Mouse (Mus musculus): ENCODE data around the gene Zmynd15. TPM values are rescaled to one million over a fixed set of nuclear protein-coding genes. Genes with fewer than 3 reads are reported as not detected.
A peak's percentile ranks its signal among the peaks of the same experiment; 100 is the strongest.

The Zmynd15 gene
- polyA plus RNA-seq, 2 experiments: 0.10 to 0.31 TPM

DNA sequence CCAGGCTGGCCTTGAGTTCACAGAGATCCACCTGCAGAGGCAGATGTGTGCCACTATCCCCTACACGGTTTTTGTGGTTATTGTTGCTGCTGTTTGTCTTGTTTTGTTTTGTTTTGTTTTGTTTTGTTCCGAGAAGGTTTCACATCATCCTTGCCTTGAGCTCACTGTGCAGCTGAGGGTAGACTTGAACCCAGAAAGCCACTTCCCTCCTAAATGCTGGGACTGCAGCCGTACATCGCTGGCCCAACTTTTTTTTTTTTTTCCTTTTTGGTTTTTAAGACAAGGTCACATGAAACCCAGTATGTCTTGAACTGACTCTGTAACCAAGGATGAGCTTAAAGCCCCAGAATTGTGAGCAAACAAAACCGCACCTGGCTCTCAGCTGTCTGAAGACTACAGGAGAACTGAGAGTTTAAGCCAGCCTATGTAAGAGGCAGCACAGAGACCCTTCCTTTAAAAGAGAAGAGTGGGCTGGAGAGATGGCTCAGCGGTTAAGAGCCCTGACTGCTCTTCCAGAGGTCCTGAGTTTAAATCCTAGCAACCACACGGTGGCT, 47.8 kb downstream of the Zmynd15 start:
- H3K4me2 ChIP-seq (ENCODE audit: low read depth): no peak overlapping the region
- no peaks in the 10 kb centered on the region for H3K36me3 ChIP-seq (replicated peaks; ENCODE audit: control insufficient read depth, insufficient read depth, low read depth)
- no peak overlapping the region for H3K9ac ChIP-seq (replicated peaks)
- 53% methylated on average over 7 of the region's 7 CpGs for WGBS (ENCODE audit: insufficient replicate concordance)
- ATAC-seq (ENCODE audit: insufficient read depth) (no peak), DNase-seq (ENCODE audit: low read depth in 3 of 3, low spot score in 3 of 3) (no peak)
- no peak overlapping the region for H3K27ac ChIP-seq
- TF ChIP-seq EP300 (IDR thresholded peaks at IDR 0.05; ENCODE audit: low read depth): no peak
- no peak for TF ChIP-seq CTCF (IDR thresholded peaks at IDR 0.05; ENCODE audit: low read depth)
- no peak overlapping the region for H3K4me3 ChIP-seq (ENCODE audit: insufficient read depth in 1 of 2, low read depth in 2 of 2, low read length in 2 of 2)
- peaks cover 4 to 10% of the 10 kb centered on the region in 2 experiments for H3K4me1 ChIP-seq (replicated peaks; ENCODE audit: control insufficient read depth in 2 of 2, insufficient read depth in 2 of 2, low read length in 1 of 2)
- peaks cover 3% of the 10 kb centered on the region; the same call in 1 of the 2 replicates for H3K27me3 ChIP-seq (ENCODE audit: control insufficient read depth, insufficient read depth, low read length)
- no peaks in the 10 kb centered on the region for H3K9me3 ChIP-seq (ENCODE audit: control insufficient read depth, low read length)

GRCm38 (mm10) chr11:70509753-70510564, 50.7 kb downstream of the Zmynd15 start:
- WGBS (ENCODE audit: insufficient replicate concordance): 10% methylated on average over 19 of the region's 19 CpGs
- Histone ChIP-seq H3K9me3 (ENCODE audit: control insufficient read depth, low read length) (no peaks in the 10 kb centered on the region), H3K27me3 (ENCODE audit: control insufficient read depth, insufficient read depth, low read length) (peaks cover 3% of the 10 kb centered on the region; the same call in 1 of the 2 replicates), H3K9ac (replicated peaks) (no peak overlapping the region), H3K4me1 (replicated peaks; ENCODE audit: control insufficient read depth in 2 of 2, insufficient read depth in 2 of 2, low read length in 1 of 2) (peaks cover 4 to 7% of the 10 kb centered on the region in 2 experiments), H3K4me3 (ENCODE audit: insufficient read depth in 1 of 2, low read depth in 2 of 2, low read length in 2 of 2) (no peak overlapping the region), H3K36me3 (replicated peaks; ENCODE audit: control insufficient read depth, insufficient read depth, low read depth) (no peaks in the 10 kb centered on the region), H3K4me2 (ENCODE audit: low read depth) (no peak overlapping the region), H3K27ac (no peak overlapping the region)
- DNase-seq (ENCODE audit: low read depth in 3 of 3, low spot score in 3 of 3) (no peak), ATAC-seq (ENCODE audit: insufficient read depth) (no peak)
- peak; percentile 69 for TF ChIP-seq CTCF (IDR thresholded peaks at IDR 0.05; ENCODE audit: low read depth)
- no peak for TF ChIP-seq EP300 (IDR thresholded peaks at IDR 0.05; ENCODE audit: low read depth)

DNA sequence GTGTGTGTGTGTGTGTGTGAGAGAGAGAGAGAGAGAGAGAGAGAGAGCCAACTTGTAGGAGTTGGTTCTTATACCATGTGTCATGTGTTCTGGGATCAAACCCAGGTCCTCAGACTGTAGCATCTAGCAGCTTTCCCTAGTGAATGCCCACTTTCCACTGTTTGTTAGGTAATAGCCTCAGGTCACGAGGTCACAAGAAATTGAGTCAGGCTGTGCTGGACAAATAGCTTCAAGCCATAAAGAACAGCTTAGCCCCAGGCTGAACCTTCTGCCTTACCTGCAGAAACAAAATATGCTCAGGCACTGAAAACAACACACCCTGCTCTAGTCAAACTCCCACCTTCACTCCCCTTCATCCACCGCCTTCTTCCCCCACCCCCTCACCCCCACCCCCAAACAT, 52.0 kb downstream of the Zmynd15 start:
- Histone ChIP-seq H3K4me2 (ENCODE audit: low read depth) (no peak overlapping the region), H3K27me3 (ENCODE audit: control insufficient read depth, insufficient read depth, low read length) (peaks cover 3% of the 10 kb centered on the region; the same call in 1 of the 2 replicates), H3K36me3 (replicated peaks; ENCODE audit: control insufficient read depth, insufficient read depth, low read depth) (no peaks in the 10 kb centered on the region), H3K9ac (replicated peaks) (no peak overlapping the region), H3K27ac (no peak overlapping the region), H3K4me1 (replicated peaks; ENCODE audit: control insufficient read depth in 2 of 2, insufficient read depth in 2 of 2, low read length in 1 of 2) (peaks cover 0 to 3% of the 10 kb centered on the region in 2 experiments; a peak in 2 of 4 replicates), H3K4me3 (ENCODE audit: insufficient read depth in 1 of 2, low read depth in 2 of 2, low read length in 2 of 2) (no peak overlapping the region), H3K9me3 (ENCODE audit: control insufficient read depth, low read length) (no peaks in the 10 kb centered on the region)
- no peak for TF ChIP-seq CTCF (IDR thresholded peaks at IDR 0.05; ENCODE audit: low read depth)
- no peak for TF ChIP-seq EP300 (IDR thresholded peaks at IDR 0.05; ENCODE audit: low read depth)
- no peak for DNase-seq (ENCODE audit: low read depth in 3 of 3, low spot score in 3 of 3)
- 42% methylated on average over 2 of the region's 2 CpGs for WGBS (ENCODE audit: insufficient replicate concordance)
- no peak for ATAC-seq (ENCODE audit: insufficient read depth)

- 67% methylated on average over 7 of the region's 7 CpGs for WGBS (ENCODE audit: insufficient replicate concordance)
These were observed 52.6 kb downstream of the Zmynd15 start for GRCm38 (mm10) chr11:70511825-70512224.

GRCm38 (mm10) chr11:70512709-70513342, 53.6 kb downstream of the Zmynd15 start:
- H3K4me2 ChIP-seq (ENCODE audit: low read depth): no peak overlapping the region
- no peaks in the 10 kb centered on the region for H3K9me3 ChIP-seq (ENCODE audit: control insufficient read depth, low read length)
- no peaks in the 10 kb centered on the region for H3K36me3 ChIP-seq (replicated peaks; ENCODE audit: control insufficient read depth, insufficient read depth, low read depth)
- ATAC-seq (ENCODE audit: insufficient read depth) (no peak), DNase-seq (ENCODE audit: low read depth in 3 of 3, low spot score in 3 of 3) (no peak)
- H3K4me3 ChIP-seq (ENCODE audit: insufficient read depth in 1 of 2, low read depth in 2 of 2, low read length in 2 of 2): no peak overlapping the region
- TF ChIP-seq EP300 (IDR thresholded peaks at IDR 0.05; ENCODE audit: low read depth) (no peak), CTCF (IDR thresholded peaks at IDR 0.05; ENCODE audit: low read depth) (no peak)
- no peak overlapping the region for H3K27ac ChIP-seq
- WGBS (ENCODE audit: insufficient replicate concordance): 49% methylated on average over 7 of the region's 7 CpGs
- H3K9ac ChIP-seq (replicated peaks): no peak overlapping the region
- peaks cover under 1 to 4% of the 10 kb centered on the region in 2 experiments; a peak in 2 of 4 replicates for H3K4me1 ChIP-seq (replicated peaks; ENCODE audit: control insufficient read depth in 2 of 2, insufficient read depth in 2 of 2, low read length in 1 of 2)
- H3K27me3 ChIP-seq (ENCODE audit: control insufficient read depth, insufficient read depth, low read length): peaks cover 3% of the 10 kb centered on the region; the same call in 1 of the 2 replicates

More at GRCm38 (mm10) chr11:70511825-70512224, 52.6 kb downstream of the Zmynd15 start:
- no peak overlapping the region for H3K9ac ChIP-seq (replicated peaks)
- no peaks in the 10 kb centered on the region for H3K36me3 ChIP-seq (replicated peaks; ENCODE audit: control insufficient read depth, insufficient read depth, low read depth)
- H3K4me3 ChIP-seq (ENCODE audit: insufficient read depth in 1 of 2, low read depth in 2 of 2, low read length in 2 of 2): no peak overlapping the region
- no peaks in the 10 kb centered on the region for H3K9me3 ChIP-seq (ENCODE audit: control insufficient read depth, low read length)
- peaks cover 3% of the 10 kb centered on the region; the same call in 1 of the 2 replicates for H3K27me3 ChIP-seq (ENCODE audit: control insufficient read depth, insufficient read depth, low read length)
- DNase-seq (ENCODE audit: low read depth in 3 of 3, low spot score in 3 of 3): no peak
- TF ChIP-seq EP300 (IDR thresholded peaks at IDR 0.05; ENCODE audit: low read depth) (no peak), CTCF (IDR thresholded peaks at IDR 0.05; ENCODE audit: low read depth) (no peak)
- H3K27ac ChIP-seq: no peak overlapping the region
- no peak overlapping the region for H3K4me2 ChIP-seq (ENCODE audit: low read depth)
- no peak for ATAC-seq (ENCODE audit: insufficient read depth)
- H3K4me1 ChIP-seq (replicated peaks; ENCODE audit: control insufficient read depth in 2 of 2, insufficient read depth in 2 of 2, low read length in 1 of 2): peaks cover 0 to 2% of the 10 kb centered on the region in 2 experiments; a peak in 1 of 4 replicates
